Mouse (Mus musculus): ENCODE data around the gene Pkd1l3. TPM values are rescaled to one million over a fixed set of nuclear protein-coding genes. Genes with fewer than 3 reads are reported as not detected.
A peak's percentile ranks its signal among the peaks of the same experiment; 100 is the strongest.

Gene Pkd1l3
- polyA plus RNA-seq, 1 experiment from 2014 or later = 0.12 TPM

- Histone ChIP-seq H3K27ac (ENCODE audit: low read length) (no peak overlapping the region), H3K4me2 (ENCODE audit: low read depth, low read length) (no peak overlapping the region), H3K4me1 (ENCODE audit: control insufficient read depth, insufficient read depth, low read length) (no peaks in the 10 kb centered on the region), H3K9me3 (replicated peaks; ENCODE audit: control insufficient read depth, low read length) (no peaks in the 10 kb centered on the region), H3K27me3 (ENCODE audit: control insufficient read depth, insufficient read depth, low read length) (no peaks in the 10 kb centered on the region), H3K9ac (ENCODE audit: low read length) (no peak overlapping the region), H3K4me3 (replicated peaks; ENCODE audit: low read length) (no peak overlapping the region), H3K36me3 (ENCODE audit: control insufficient read depth, insufficient read depth, low read length) (no peaks in the 10 kb centered on the region)
- ATAC-seq (ENCODE audit: insufficient read depth, low FRiP score) = no peak
- WGBS = 62% methylated on average over 11 of the region's 11 CpGs
Measured at GRCm38 (mm10) chr8:109647331-109647730, 33.0 kb downstream of the Pkd1l3 start.

- Histone ChIP-seq H3K9ac (ENCODE audit: low read length) (no peak overlapping the region), H3K4me1 (ENCODE audit: control insufficient read depth, insufficient read depth, low read length) (no peaks in the 10 kb centered on the region), H3K36me3 (ENCODE audit: control insufficient read depth, insufficient read depth, low read length) (no peaks in the 10 kb centered on the region), H3K27ac (ENCODE audit: low read length) (no peak overlapping the region), H3K27me3 (ENCODE audit: control insufficient read depth, insufficient read depth, low read length) (no peaks in the 10 kb centered on the region), H3K9me3 (replicated peaks; ENCODE audit: control insufficient read depth, low read length) (no peaks in the 10 kb centered on the region), H3K4me3 (replicated peaks; ENCODE audit: low read length) (no peak overlapping the region), H3K4me2 (ENCODE audit: low read depth, low read length) (no peak overlapping the region)
- no peak for ATAC-seq (ENCODE audit: insufficient read depth, low FRiP score)
- 24% methylated on average over 7 of the region's 7 CpGs for WGBS
Measured at GRCm38 (mm10) chr8:109648469-109648868, 34.2 kb downstream of the Pkd1l3 start.

GRCm38 (mm10) chr8:109650801-109651200, 36.5 kb downstream of the Pkd1l3 start:
- no peak overlapping the region for H3K4me3 ChIP-seq (replicated peaks; ENCODE audit: low read length)
- H3K27ac ChIP-seq (ENCODE audit: low read length) = peak overlapping the region; percentile 38; the same call in 1 of the 2 replicates
- H3K9ac ChIP-seq (ENCODE audit: low read length) = no peak overlapping the region
- ATAC-seq (ENCODE audit: insufficient read depth, low FRiP score) = no peak
- no peak overlapping the region for H3K4me2 ChIP-seq (ENCODE audit: low read depth, low read length)
- 71% methylated on average over 10 of the region's 10 CpGs for WGBS
- H3K4me1 ChIP-seq (ENCODE audit: control insufficient read depth, insufficient read depth, low read length) = no peaks in the 10 kb centered on the region
- H3K27me3 ChIP-seq (ENCODE audit: control insufficient read depth, insufficient read depth, low read length) = no peaks in the 10 kb centered on the region
- no peaks in the 10 kb centered on the region for H3K9me3 ChIP-seq (replicated peaks; ENCODE audit: control insufficient read depth, low read length)
- no peaks in the 10 kb centered on the region for H3K36me3 ChIP-seq (ENCODE audit: control insufficient read depth, insufficient read depth, low read length)

- H3K27ac ChIP-seq (ENCODE audit: low read length) = no peak overlapping the region
- H3K36me3 ChIP-seq (ENCODE audit: control insufficient read depth, insufficient read depth, low read length) = no peaks in the 10 kb centered on the region
- H3K4me2 ChIP-seq (ENCODE audit: low read depth, low read length) = no peak overlapping the region
- no peak overlapping the region for H3K9ac ChIP-seq (ENCODE audit: low read length)
- H3K9me3 ChIP-seq (replicated peaks; ENCODE audit: control insufficient read depth, low read length) = no peaks in the 10 kb centered on the region
- no peaks in the 10 kb centered on the region for H3K27me3 ChIP-seq (ENCODE audit: control insufficient read depth, insufficient read depth, low read length)
- no peak overlapping the region for H3K4me3 ChIP-seq (replicated peaks; ENCODE audit: low read length)
- no peak for ATAC-seq (ENCODE audit: insufficient read depth, low FRiP score)
- WGBS = 79% methylated on average over 3 of the region's 3 CpGs
- no peaks in the 10 kb centered on the region for H3K4me1 ChIP-seq (ENCODE audit: control insufficient read depth, insufficient read depth, low read length)
Measured at GRCm38 (mm10) chr8:109656860-109657259, 42.5 kb downstream of the Pkd1l3 start.

GRCm38 (mm10) chr8:109662328-109662727, 48.0 kb downstream of the Pkd1l3 start:
- H3K4me1 ChIP-seq (ENCODE audit: control insufficient read depth, insufficient read depth, low read length) = no peaks in the 10 kb centered on the region
- H3K27me3 ChIP-seq (ENCODE audit: control insufficient read depth, insufficient read depth, low read length) = no peaks in the 10 kb centered on the region
- no peak overlapping the region for H3K9ac ChIP-seq (ENCODE audit: low read length)
- no peak overlapping the region for H3K4me3 ChIP-seq (replicated peaks; ENCODE audit: low read length)
- H3K9me3 ChIP-seq (replicated peaks; ENCODE audit: control insufficient read depth, low read length) = no peaks in the 10 kb centered on the region
- no peak overlapping the region for H3K4me2 ChIP-seq (ENCODE audit: low read depth, low read length)
- no peak overlapping the region for H3K27ac ChIP-seq (ENCODE audit: low read length)
- no peaks in the 10 kb centered on the region for H3K36me3 ChIP-seq (ENCODE audit: control insufficient read depth, insufficient read depth, low read length)
- ATAC-seq (ENCODE audit: insufficient read depth, low FRiP score) = no peak
- 83% methylated on average over 3 of the region's 3 CpGs for WGBS

GRCm38 (mm10) chr8:109666616-109667015, 52.3 kb downstream of the Pkd1l3 start:
- H3K36me3 ChIP-seq (ENCODE audit: control insufficient read depth, insufficient read depth, low read length) = peaks cover 13% of the 10 kb centered on the region
- no peak overlapping the region for H3K4me2 ChIP-seq (ENCODE audit: low read depth, low read length)
- H3K4me3 ChIP-seq (replicated peaks; ENCODE audit: low read length) = no peak overlapping the region
- H3K4me1 ChIP-seq (ENCODE audit: control insufficient read depth, insufficient read depth, low read length) = no peaks in the 10 kb centered on the region
- H3K27me3 ChIP-seq (ENCODE audit: control insufficient read depth, insufficient read depth, low read length) = no peaks in the 10 kb centered on the region
- 74% methylated on average over 5 of the region's 5 CpGs for WGBS
- no peak for ATAC-seq (ENCODE audit: insufficient read depth, low FRiP score)
- H3K9me3 ChIP-seq (replicated peaks; ENCODE audit: control insufficient read depth, low read length) = no peaks in the 10 kb centered on the region
- H3K27ac ChIP-seq (ENCODE audit: low read length) = no peak overlapping the region
- no peak overlapping the region for H3K9ac ChIP-seq (ENCODE audit: low read length)

- Histone ChIP-seq H3K36me3 (ENCODE audit: control insufficient read depth, insufficient read depth, low read length) (peaks cover 38% of the 10 kb centered on the region), H3K27me3 (ENCODE audit: control insufficient read depth, insufficient read depth, low read length) (no peaks in the 10 kb centered on the region), H3K27ac (ENCODE audit: low read length) (no peak overlapping the region), H3K9ac (ENCODE audit: low read length) (no peak overlapping the region), H3K4me1 (ENCODE audit: control insufficient read depth, insufficient read depth, low read length) (no peaks in the 10 kb centered on the region), H3K4me2 (ENCODE audit: low read depth, low read length) (no peak overlapping the region), H3K9me3 (replicated peaks; ENCODE audit: control insufficient read depth, low read length) (no peaks in the 10 kb centered on the region), H3K4me3 (replicated peaks; ENCODE audit: low read length) (no peak overlapping the region)
- 78% methylated on average over 5 of the region's 5 CpGs for WGBS
- no peak; the same call in 1 of the 2 replicates for ATAC-seq (ENCODE audit: insufficient read depth, low FRiP score)
Measured at GRCm38 (mm10) chr8:109672656-109673055, 58.3 kb downstream of the Pkd1l3 start.

- Histone ChIP-seq H3K4me3 (replicated peaks; ENCODE audit: low read length) (no peak overlapping the region), H3K9ac (ENCODE audit: low read length) (no peak overlapping the region), H3K36me3 (ENCODE audit: control insufficient read depth, insufficient read depth, low read length) (peaks cover 41% of the 10 kb centered on the region), H3K27me3 (ENCODE audit: control insufficient read depth, insufficient read depth, low read length) (no peaks in the 10 kb centered on the region), H3K9me3 (replicated peaks; ENCODE audit: control insufficient read depth, low read length) (no peaks in the 10 kb centered on the region), H3K4me2 (ENCODE audit: low read depth, low read length) (no peak overlapping the region), H3K4me1 (ENCODE audit: control insufficient read depth, insufficient read depth, low read length) (no peaks in the 10 kb centered on the region), H3K27ac (ENCODE audit: low read length) (no peak overlapping the region)
- ATAC-seq (ENCODE audit: insufficient read depth, low FRiP score) = no peak
- WGBS = 91% methylated on average over 2 of the region's 2 CpGs
Measured at GRCm38 (mm10) chr8:109673596-109673995, 59.3 kb downstream of the Pkd1l3 start.

- ATAC-seq (ENCODE audit: insufficient read depth, low FRiP score) = no peak; the same call in 1 of the 2 replicates
- H3K4me3 ChIP-seq (replicated peaks; ENCODE audit: low read length) = no peak overlapping the region
Measured at GRCm38 (mm10) chr8:109675896-109676643, 61.8 kb downstream of the Pkd1l3 start.

More at GRCm38 (mm10) chr8:109675896-109676643, 61.8 kb downstream of the Pkd1l3 start:
- H3K4me1 ChIP-seq (ENCODE audit: control insufficient read depth, insufficient read depth, low read length) = no peaks in the 10 kb centered on the region
- peaks cover 38% of the 10 kb centered on the region for H3K36me3 ChIP-seq (ENCODE audit: control insufficient read depth, insufficient read depth, low read length)
- H3K27me3 ChIP-seq (ENCODE audit: control insufficient read depth, insufficient read depth, low read length) = no peaks in the 10 kb centered on the region
- H3K27ac ChIP-seq (ENCODE audit: low read length) = peak overlapping the region; percentile 44; the same call in 1 of the 2 replicates
- H3K4me2 ChIP-seq (ENCODE audit: low read depth, low read length) = no peak overlapping the region
- no peak overlapping the region for H3K9ac ChIP-seq (ENCODE audit: low read length)
- no peaks in the 10 kb centered on the region for H3K9me3 ChIP-seq (replicated peaks; ENCODE audit: control insufficient read depth, low read length)
- 88% methylated on average over 9 of the region's 9 CpGs for WGBS

Measured in stomach, embryonic 16.5 days (tissue).